Mouse (Mus musculus): ENCODE measurements around the gene Slc36a2. TPM values are rescaled to one million over a fixed set of nuclear protein-coding genes. Genes with fewer than 3 reads are reported as not detected.

Gene Slc36a2
- polyA plus RNA-seq, 1 experiment from 2014 or later = not detected

- Histone ChIP-seq H3K9ac (ENCODE audit: low read length) (no peak overlapping the region), H3K4me3 (ENCODE audit: low read depth, low read length) (no peak overlapping the region), H3K4me2 (ENCODE audit: low read depth, low read length, severe bottlenecking) (no peak overlapping the region), H3K9me3 (ENCODE audit: control insufficient read depth, low read length) (no peaks in the 10 kb centered on the region), H3K27me3 (ENCODE audit: control insufficient read depth, insufficient read depth, low read length) (no peaks in the 10 kb centered on the region), H3K4me1 (replicated peaks; ENCODE audit: control insufficient read depth, insufficient read depth, low read length) (no peaks in the 10 kb centered on the region), H3K36me3 (ENCODE audit: control insufficient read depth, insufficient read depth, low read length) (no peaks in the 10 kb centered on the region), H3K27ac (ENCODE audit: low read depth, low read length) (no peak overlapping the region)
- WGBS = 82% methylated on average over 8 of the region's 8 CpGs
- no peak for DNase-seq (ENCODE audit: low spot score)
- ATAC-seq (replicated peaks; ENCODE audit: low FRiP score) = no peak
Observed at GRCm38 (mm10) chr11:55197740-55198510, 13.0 kb upstream of the Slc36a2 start.

DNA sequence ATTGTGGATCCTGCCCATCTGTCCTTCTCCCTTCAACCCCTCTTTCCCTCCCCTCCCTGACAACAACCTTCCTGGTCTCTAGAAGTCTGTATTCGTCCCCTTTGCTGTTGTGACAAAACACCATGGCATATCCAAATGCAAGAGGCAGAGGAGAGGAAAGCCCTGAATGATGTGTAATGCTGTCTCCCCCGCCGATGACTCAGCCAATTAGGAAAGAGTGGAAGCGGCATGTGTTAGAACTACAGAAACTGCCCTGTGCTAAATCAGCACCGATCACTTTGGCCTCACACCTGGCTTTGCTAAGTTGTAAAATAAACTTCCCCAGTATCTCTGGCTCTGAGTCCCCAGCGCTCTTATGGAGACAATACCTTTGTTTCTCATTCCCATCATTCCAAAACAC, 12.2 kb upstream of the Slc36a2 start:
- no peaks in the 10 kb centered on the region for H3K9me3 ChIP-seq (ENCODE audit: control insufficient read depth, low read length)
- 72% methylated on average over 6 of the region's 6 CpGs for WGBS
- H3K4me2 ChIP-seq (ENCODE audit: low read depth, low read length, severe bottlenecking) = no peak overlapping the region
- H3K27ac ChIP-seq (ENCODE audit: low read depth, low read length) = no peak overlapping the region
- no peak overlapping the region for H3K4me3 ChIP-seq (ENCODE audit: low read depth, low read length)
- H3K27me3 ChIP-seq (ENCODE audit: control insufficient read depth, insufficient read depth, low read length) = no peaks in the 10 kb centered on the region
- no peak for ATAC-seq (replicated peaks; ENCODE audit: low FRiP score)
- DNase-seq (ENCODE audit: low spot score) = no peak
- no peaks in the 10 kb centered on the region for H3K4me1 ChIP-seq (replicated peaks; ENCODE audit: control insufficient read depth, insufficient read depth, low read length)
- no peak overlapping the region for H3K9ac ChIP-seq (ENCODE audit: low read length)
- H3K36me3 ChIP-seq (ENCODE audit: control insufficient read depth, insufficient read depth, low read length) = no peaks in the 10 kb centered on the region

DNA sequence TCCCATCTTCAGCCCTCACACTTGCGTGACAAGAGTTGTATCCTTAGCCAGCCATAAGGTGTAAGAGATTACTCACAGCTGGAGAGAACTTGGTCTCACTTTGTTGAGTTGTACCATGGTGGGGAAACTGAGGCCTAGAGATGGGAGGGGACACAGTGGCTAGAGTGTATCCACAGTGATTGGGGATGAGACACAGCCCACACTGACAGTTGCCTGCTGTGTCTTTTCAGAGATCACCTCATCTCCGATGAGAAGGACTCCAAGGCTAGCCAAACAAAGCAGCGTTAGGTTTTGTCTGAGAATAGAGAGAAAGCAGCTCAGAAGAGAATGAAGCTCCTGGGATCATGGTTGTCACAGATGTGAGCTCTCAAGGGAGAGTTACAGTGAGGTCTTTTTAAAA, 5.3 kb upstream of the Slc36a2 start:
- Histone ChIP-seq H3K9me3 (ENCODE audit: control insufficient read depth, low read length) (no peaks in the 10 kb centered on the region), H3K9ac (ENCODE audit: low read length) (no peak overlapping the region), H3K36me3 (ENCODE audit: control insufficient read depth, insufficient read depth, low read length) (no peaks in the 10 kb centered on the region), H3K4me3 (ENCODE audit: low read depth, low read length) (no peak overlapping the region), H3K27ac (ENCODE audit: low read depth, low read length) (no peak overlapping the region), H3K4me2 (ENCODE audit: low read depth, low read length, severe bottlenecking) (no peak overlapping the region), H3K27me3 (ENCODE audit: control insufficient read depth, insufficient read depth, low read length) (no peaks in the 10 kb centered on the region), H3K4me1 (replicated peaks; ENCODE audit: control insufficient read depth, insufficient read depth, low read length) (no peaks in the 10 kb centered on the region)
- DNase-seq (ENCODE audit: low spot score) = no peak
- ATAC-seq (replicated peaks; ENCODE audit: low FRiP score) = no peak
- 85% methylated on average over 3 of the region's 3 CpGs for WGBS

DNA sequence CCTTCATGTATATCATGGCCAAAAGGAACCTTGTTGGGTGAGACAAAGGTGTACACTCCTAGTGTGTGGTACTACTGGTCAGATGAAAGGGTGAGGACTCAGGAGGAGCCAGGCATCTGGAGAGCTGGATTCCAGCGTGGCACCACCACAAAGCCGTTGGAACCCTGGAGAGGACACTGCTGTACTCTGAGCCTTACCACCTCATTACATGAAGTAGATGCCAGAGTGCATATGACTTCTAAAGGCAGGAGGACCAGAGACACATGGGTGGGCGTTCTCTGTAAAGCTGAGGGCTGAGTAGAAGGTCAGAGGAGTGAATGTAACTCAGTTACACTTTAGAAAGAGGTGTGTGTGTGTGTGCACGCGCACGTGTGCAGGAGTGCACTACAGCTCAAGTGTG, 2.9 kb upstream of the Slc36a2 start:
- H3K4me3 ChIP-seq (ENCODE audit: low read depth, low read length) = no peak overlapping the region
- no peak overlapping the region for H3K27ac ChIP-seq (ENCODE audit: low read depth, low read length)
- no peak overlapping the region for H3K9ac ChIP-seq (ENCODE audit: low read length)
- ATAC-seq (replicated peaks; ENCODE audit: low FRiP score) = no peak
- 78% methylated on average over 6 of the region's 6 CpGs for WGBS
- H3K4me1 ChIP-seq (replicated peaks; ENCODE audit: control insufficient read depth, insufficient read depth, low read length) = no peaks in the 10 kb centered on the region
- H3K36me3 ChIP-seq (ENCODE audit: control insufficient read depth, insufficient read depth, low read length) = no peaks in the 10 kb centered on the region
- H3K9me3 ChIP-seq (ENCODE audit: control insufficient read depth, low read length) = no peaks in the 10 kb centered on the region
- H3K4me2 ChIP-seq (ENCODE audit: low read depth, low read length, severe bottlenecking) = no peak overlapping the region
- no peak for DNase-seq (ENCODE audit: low spot score)
- H3K27me3 ChIP-seq (ENCODE audit: control insufficient read depth, insufficient read depth, low read length) = no peaks in the 10 kb centered on the region

GRCm38 (mm10) chr11:55187292-55187691, 2.4 kb upstream of the Slc36a2 start:
- WGBS = 83% methylated on average over 4 of the region's 4 CpGs
- no peak for ATAC-seq (replicated peaks; ENCODE audit: low FRiP score)

DNA sequence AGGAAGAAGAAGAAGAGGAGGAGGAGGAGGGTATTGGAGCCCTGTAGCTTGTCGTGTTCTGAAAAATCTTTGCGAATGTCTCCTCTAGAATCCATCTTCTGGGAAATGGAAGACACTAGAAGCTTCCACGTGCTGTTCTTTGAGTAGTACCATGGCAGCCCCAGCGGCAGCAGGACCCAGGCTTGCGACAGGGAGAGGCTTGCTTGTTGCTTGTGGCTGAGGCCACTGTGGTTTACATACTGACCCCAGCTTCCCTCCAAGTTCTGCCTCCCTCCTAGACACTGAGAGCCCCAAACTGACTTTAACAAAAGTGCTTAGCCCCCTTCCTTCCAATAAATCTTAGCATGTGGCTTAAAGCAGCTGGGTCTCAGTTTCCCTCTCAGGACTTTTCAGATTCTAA, 631 bp downstream of the Slc36a2 start:
- no peaks in the 10 kb centered on the region for H3K27me3 ChIP-seq (ENCODE audit: control insufficient read depth, insufficient read depth, low read length)
- no peaks in the 10 kb centered on the region for H3K9me3 ChIP-seq (ENCODE audit: control insufficient read depth, low read length)
- no peak overlapping the region for H3K4me3 ChIP-seq (ENCODE audit: low read depth, low read length)
- H3K9ac ChIP-seq (ENCODE audit: low read length) = no peak overlapping the region
- WGBS = 89% methylated on average over 5 of the region's 5 CpGs
- H3K4me2 ChIP-seq (ENCODE audit: low read depth, low read length, severe bottlenecking) = no peak overlapping the region
- no peak overlapping the region for H3K27ac ChIP-seq (ENCODE audit: low read depth, low read length)
- H3K36me3 ChIP-seq (ENCODE audit: control insufficient read depth, insufficient read depth, low read length) = no peaks in the 10 kb centered on the region
- H3K4me1 ChIP-seq (replicated peaks; ENCODE audit: control insufficient read depth, insufficient read depth, low read length) = no peaks in the 10 kb centered on the region
- no peak for ATAC-seq (replicated peaks; ENCODE audit: low FRiP score)
- DNase-seq (ENCODE audit: low spot score) = no peak

More at GRCm38 (mm10) chr11:55187292-55187691, 2.4 kb upstream of the Slc36a2 start:
- Histone ChIP-seq H3K27ac (ENCODE audit: low read depth, low read length) (no peak overlapping the region), H3K9me3 (ENCODE audit: control insufficient read depth, low read length) (no peaks in the 10 kb centered on the region), H3K36me3 (ENCODE audit: control insufficient read depth, insufficient read depth, low read length) (no peaks in the 10 kb centered on the region), H3K4me3 (ENCODE audit: low read depth, low read length) (no peak overlapping the region), H3K4me2 (ENCODE audit: low read depth, low read length, severe bottlenecking) (no peak overlapping the region), H3K4me1 (replicated peaks; ENCODE audit: control insufficient read depth, insufficient read depth, low read length) (no peaks in the 10 kb centered on the region), H3K27me3 (ENCODE audit: control insufficient read depth, insufficient read depth, low read length) (no peaks in the 10 kb centered on the region), H3K9ac (ENCODE audit: low read length) (no peak overlapping the region)
- no peak for DNase-seq (ENCODE audit: low spot score)

- H3K9me3 ChIP-seq (ENCODE audit: control insufficient read depth, low read length) = no peaks in the 10 kb centered on the region
- H3K4me2 ChIP-seq (ENCODE audit: low read depth, low read length, severe bottlenecking) = no peak overlapping the region
- no peaks in the 10 kb centered on the region for H3K4me1 ChIP-seq (replicated peaks; ENCODE audit: control insufficient read depth, insufficient read depth, low read length)
- H3K36me3 ChIP-seq (ENCODE audit: control insufficient read depth, insufficient read depth, low read length) = no peaks in the 10 kb centered on the region
- H3K27me3 ChIP-seq (ENCODE audit: control insufficient read depth, insufficient read depth, low read length) = no peaks in the 10 kb centered on the region
- H3K9ac ChIP-seq (ENCODE audit: low read length) = no peak overlapping the region
- WGBS = 67% methylated on average over 7 of the region's 7 CpGs
- no peak overlapping the region for H3K4me3 ChIP-seq (ENCODE audit: low read depth, low read length)
- ATAC-seq (replicated peaks; ENCODE audit: low FRiP score) (no peak), DNase-seq (ENCODE audit: low spot score) (no peak)
- no peak overlapping the region for H3K27ac ChIP-seq (ENCODE audit: low read depth, low read length)
Observed at GRCm38 (mm10) chr11:55183124-55183523, 1.8 kb downstream of the Slc36a2 start.

GRCm38 (mm10) chr11:55179856-55180255, 5.0 kb downstream of the Slc36a2 start:
- no peaks in the 10 kb centered on the region for H3K27me3 ChIP-seq (ENCODE audit: control insufficient read depth, insufficient read depth, low read length)
- no peak overlapping the region for H3K9ac ChIP-seq (ENCODE audit: low read length)
- no peaks in the 10 kb centered on the region for H3K36me3 ChIP-seq (ENCODE audit: control insufficient read depth, insufficient read depth, low read length)
- ATAC-seq (replicated peaks; ENCODE audit: low FRiP score) (no peak), DNase-seq (ENCODE audit: low spot score) (no peak)
- no peaks in the 10 kb centered on the region for H3K4me1 ChIP-seq (replicated peaks; ENCODE audit: control insufficient read depth, insufficient read depth, low read length)
- no peak overlapping the region for H3K4me3 ChIP-seq (ENCODE audit: low read depth, low read length)
- 86% methylated on average over 3 of the region's 3 CpGs for WGBS
- no peak overlapping the region for H3K27ac ChIP-seq (ENCODE audit: low read depth, low read length)
- H3K4me2 ChIP-seq (ENCODE audit: low read depth, low read length, severe bottlenecking) = no peak overlapping the region
- H3K9me3 ChIP-seq (ENCODE audit: control insufficient read depth, low read length) = no peaks in the 10 kb centered on the region

DNA sequence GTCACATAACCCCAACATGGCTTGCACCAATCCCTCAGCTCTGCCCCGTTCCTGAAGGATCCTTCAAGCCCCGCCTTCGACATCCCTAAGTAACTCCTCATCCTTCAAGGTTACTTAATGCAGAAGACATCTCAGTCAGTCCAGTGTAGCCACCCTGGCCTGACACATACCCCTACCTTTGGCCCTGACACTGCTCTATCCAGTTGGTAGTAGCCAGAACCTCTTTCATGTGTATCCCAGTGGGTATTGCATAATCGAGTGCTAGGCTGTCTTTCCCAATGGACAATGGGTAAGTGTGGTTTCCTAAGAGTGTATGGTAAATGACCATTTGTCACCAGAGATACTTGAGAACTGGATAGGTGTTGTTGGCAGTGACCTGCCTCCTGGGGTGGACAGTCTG, 6.0 kb downstream of the Slc36a2 start:
- ATAC-seq (replicated peaks; ENCODE audit: low FRiP score) = no peak
- H3K4me2 ChIP-seq (ENCODE audit: low read depth, low read length, severe bottlenecking) = no peak overlapping the region
- no peak overlapping the region for H3K4me3 ChIP-seq (ENCODE audit: low read depth, low read length)
- no peaks in the 10 kb centered on the region for H3K4me1 ChIP-seq (replicated peaks; ENCODE audit: control insufficient read depth, insufficient read depth, low read length)
- no peak for DNase-seq (ENCODE audit: low spot score)
- H3K36me3 ChIP-seq (ENCODE audit: control insufficient read depth, insufficient read depth, low read length) = no peaks in the 10 kb centered on the region
- H3K9me3 ChIP-seq (ENCODE audit: control insufficient read depth, low read length) = no peaks in the 10 kb centered on the region
- no peaks in the 10 kb centered on the region for H3K27me3 ChIP-seq (ENCODE audit: control insufficient read depth, insufficient read depth, low read length)
- H3K9ac ChIP-seq (ENCODE audit: low read length) = no peak overlapping the region
- 87% methylated on average over 4 of the region's 4 CpGs for WGBS
- H3K27ac ChIP-seq (ENCODE audit: low read depth, low read length) = no peak overlapping the region

Measured in forebrain, embryonic 11.5 days (tissue).